Mouse (Mus musculus) midbrain, embryonic 16.5 days (tissue): Measurements from ENCODE around the gene Gfm2. TPM values are rescaled to one million over a fixed set of nuclear protein-coding genes. Genes with fewer than 3 reads are reported as not detected.
A peak's percentile ranks its signal among the peaks of the same experiment; 100 is the strongest.

ENCODE experiments used
- ATAC-seq: fragments of 200-750 bp; cut with Nextera tagmentation; 2 replicates; pipeline ENCODE4 v1.8.0; 2017; ENCODE audit warnings: moderate TSS enrichment
- H3K27ac ChIP-seq: fragments of 300-500 bp; sonication (generic); 2 replicates; pipeline ENCODE4 v1.5.1; 2014; ENCODE audit warnings: mild to moderate bottlenecking, low read length, mixed read lengths
- H3K27me3 ChIP-seq: fragments of 300-500 bp; sonication (generic); 2 replicates; pipeline ENCODE4 v1.6.1; 2014; ENCODE audit warnings: low read depth, low read length, mixed read lengths; ENCODE audit not compliant: control insufficient read depth, insufficient read depth
- H3K36me3 ChIP-seq: fragments of 300-500 bp; sonication (generic); 2 replicates; pipeline ENCODE4 v1.6.1; 2014; ENCODE audit warnings: mild to moderate bottlenecking, low read length, moderate library complexity, mixed read lengths; ENCODE audit not compliant: control insufficient read depth, insufficient read depth
- H3K4me1 ChIP-seq: fragments of 300-500 bp; sonication (generic); 2 replicates; pipeline ENCODE4 v1.6.1; 2014; ENCODE audit warnings: mild to moderate bottlenecking, low read length, mixed read lengths; ENCODE audit not compliant: control insufficient read depth, insufficient read depth
- H3K4me2 ChIP-seq: fragments of 300-500 bp; sonication (generic); 2 replicates; pipeline ENCODE4 v1.6.1; 2014; ENCODE audit warnings: mild to moderate bottlenecking, low read length, mixed read lengths
- H3K4me3 ChIP-seq: fragments of 300-500 bp; sonication (generic); 2 replicates; pipeline ENCODE4 v1.5.1; 2014; ENCODE audit warnings: low read depth, mild to moderate bottlenecking, low read length, moderate library complexity, mixed read lengths
- H3K9ac ChIP-seq: fragments of 300-500 bp; sonication (generic); 2 replicates; pipeline ENCODE4 v1.6.1; 2014; ENCODE audit warnings: low read depth, low read length, mixed read lengths
- H3K9me3 ChIP-seq: fragments of 300-500 bp; sonication (generic); replicated peaks from 2 replicates; pipeline ENCODE4 v1.6.1; 2014; ENCODE audit warnings: mild to moderate bottlenecking, low read length, mixed read lengths; ENCODE audit not compliant: control insufficient read depth, poor library complexity, severe bottlenecking
- whole genome bisulfite sequencing: fragments of 180-500 bp; shearing (Covaris S2); extraction: QIAGEN DNeasy Blood & Tissue Kit; methylation state at CpG from one replicate; pipeline ENCODE4 v1.1.7; 2014; 5-methylcytosine and 5-hydroxymethylcytosine counted together
- polyA plus RNA-seq: library from polyadenylated mRNA; unstranded; fragments of >200 nt; fragmentation: Nextera tagmentation; extraction: Ambion mirVana; gene quantifications from 2 replicates; pipeline ENCODE4 v1.2.1, GENCODE M21; 2015

Gfm2 gene
- polyA plus RNA-seq, 1 experiment from 2014 or later: 30.1 TPM

DNA sequence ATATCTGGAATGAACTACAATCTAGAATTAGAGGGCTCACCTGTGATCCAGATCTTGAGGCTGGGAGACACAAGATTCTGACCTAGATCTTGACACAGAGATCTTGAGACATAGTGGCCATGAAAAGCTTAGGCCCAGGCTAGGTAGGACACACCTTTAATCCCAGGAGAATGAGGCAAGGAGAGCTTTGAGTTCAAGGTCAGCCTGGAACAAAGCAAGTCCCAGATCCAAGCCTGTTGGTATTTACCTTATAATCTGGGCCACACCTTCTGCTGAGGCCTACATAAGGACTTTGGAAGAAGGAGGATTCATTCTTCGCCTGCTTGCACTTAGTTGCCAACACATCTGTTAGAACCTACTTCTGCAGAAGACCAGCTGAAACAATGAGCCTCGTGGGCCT, 61.4 kb downstream of the Gfm2 start:
- Histone ChIP-seq H3K4me1 (no peaks in the 10 kb centered on the region; the same call in 1 of the 2 replicates), H3K4me2 (no peak overlapping the region), H3K27ac (no peak overlapping the region), H3K9ac (no peak overlapping the region), H3K36me3 (no peaks in the 10 kb centered on the region), H3K4me3 (no peak overlapping the region), H3K9me3 (no peaks in the 10 kb centered on the region), H3K27me3 (no peaks in the 10 kb centered on the region)
- WGBS: 85% methylated on average over 2 of the region's 2 CpGs
- ATAC-seq: no peak

GRCm38 (mm10) chr13:97201076-97201475, 63.3 kb downstream of the Gfm2 start:
- H3K27ac ChIP-seq: no peak overlapping the region
- H3K27me3 ChIP-seq: no peaks in the 10 kb centered on the region
- no peak overlapping the region for H3K9ac ChIP-seq
- no peak for ATAC-seq
- no peaks in the 10 kb centered on the region for H3K36me3 ChIP-seq
- no peak overlapping the region for H3K4me3 ChIP-seq
- H3K4me2 ChIP-seq: no peak overlapping the region
- no peaks in the 10 kb centered on the region for H3K9me3 ChIP-seq
- WGBS: 70% methylated on average over 7 of the region's 7 CpGs
- H3K4me1 ChIP-seq: peaks cover 3% of the 10 kb centered on the region; the same call in 1 of the 2 replicates

- Histone ChIP-seq H3K9ac (no peak overlapping the region), H3K27me3 (no peaks in the 10 kb centered on the region), H3K27ac (no peak overlapping the region), H3K9me3 (no peaks in the 10 kb centered on the region), H3K4me3 (no peak overlapping the region), H3K4me1 (peaks cover 3% of the 10 kb centered on the region; the same call in 1 of the 2 replicates), H3K36me3 (no peaks in the 10 kb centered on the region), H3K4me2 (no peak overlapping the region)
- WGBS: 79% methylated on average over 4 of the region's 4 CpGs
- ATAC-seq: no peak
These were observed 64.2 kb downstream of the Gfm2 start for GRCm38 (mm10) chr13:97201896-97202295.

- no peak overlapping the region for H3K9ac ChIP-seq
- no peak overlapping the region for H3K27ac ChIP-seq
- peak; percentile 80 for ATAC-seq
- H3K4me2 ChIP-seq: peak overlapping the region; percentile 59
- H3K4me3 ChIP-seq: peak overlapping the region; percentile 28
- 0 out of 2 replicates have a peak, but pooled peaks cover 2% of the 10 kb centered on the region for H3K9me3 ChIP-seq
- H3K4me1 ChIP-seq: peaks cover 3% of the 10 kb centered on the region; the same call in 1 of the 2 replicates
- WGBS: 10% methylated on average over 18 of the region's 18 CpGs
- no peaks in the 10 kb centered on the region for H3K27me3 ChIP-seq
- H3K36me3 ChIP-seq: no peaks in the 10 kb centered on the region
These were observed 67.4 kb downstream of the Gfm2 start for GRCm38 (mm10) chr13:97205052-97205701.

DNA sequence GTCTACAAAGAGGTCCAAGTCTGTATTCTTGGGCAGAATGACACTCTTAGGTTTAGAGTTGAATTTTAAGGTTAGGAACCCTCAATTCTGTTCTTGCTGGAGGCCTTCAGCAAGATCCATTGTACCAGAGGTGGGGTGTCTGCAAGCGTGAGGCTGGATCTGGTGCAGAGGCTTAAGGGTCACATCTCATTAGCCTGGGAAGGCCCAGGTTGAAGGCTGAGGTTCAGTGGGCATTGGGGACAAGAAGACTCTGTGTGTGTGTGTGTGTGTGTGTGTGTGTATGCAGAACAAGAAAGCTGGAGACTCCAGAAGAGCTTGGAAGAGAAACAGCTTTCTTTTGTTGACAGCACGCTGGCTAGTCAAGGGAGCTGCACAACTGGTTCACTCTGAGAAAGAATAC, 68.3 kb downstream of the Gfm2 start:
- Histone ChIP-seq H3K36me3 (no peaks in the 10 kb centered on the region), H3K4me1 (peaks cover 3% of the 10 kb centered on the region; the same call in 1 of the 2 replicates), H3K4me3 (no peak overlapping the region), H3K4me2 (no peak overlapping the region), H3K9me3 (0 out of 2 replicates have a peak, but pooled peaks cover 4% of the 10 kb centered on the region), H3K9ac (no peak overlapping the region), H3K27me3 (no peaks in the 10 kb centered on the region), H3K27ac (no peak overlapping the region)
- 87% methylated on average over 2 of the region's 2 CpGs for WGBS
- no peak for ATAC-seq

DNA sequence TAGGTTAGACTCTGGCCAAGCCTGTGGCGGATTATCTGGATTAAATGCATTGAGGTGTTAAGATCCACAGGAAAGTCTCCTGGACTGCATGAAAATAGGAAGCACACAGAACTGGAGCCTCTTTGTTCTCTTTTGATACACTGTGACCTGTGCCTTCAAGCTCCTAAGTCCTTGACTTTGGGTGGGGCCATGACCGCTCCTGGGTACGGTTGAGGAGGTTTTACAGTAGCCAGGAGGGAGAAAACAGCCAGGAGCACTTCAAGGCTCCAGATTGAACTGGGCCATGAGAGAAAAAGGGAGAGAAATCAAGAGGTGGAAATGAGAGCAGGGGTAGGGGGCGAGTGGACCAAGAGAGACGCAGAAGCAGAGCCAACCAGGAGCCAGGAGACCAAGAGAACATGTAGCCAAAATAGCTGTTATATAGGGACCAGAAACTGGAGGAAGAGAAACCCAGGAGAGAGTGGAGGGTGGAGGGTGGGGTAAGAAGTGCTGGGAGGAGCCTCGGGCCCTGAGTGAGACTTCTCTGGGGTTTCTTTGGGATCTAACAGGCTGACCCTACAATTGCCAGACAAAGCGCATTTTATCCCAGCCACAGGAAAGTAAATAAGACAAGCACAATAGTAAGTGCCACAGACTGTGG, 69.9 kb downstream of the Gfm2 start:
- Histone ChIP-seq H3K4me1 (peaks cover 3% of the 10 kb centered on the region; the same call in 1 of the 2 replicates), H3K27me3 (no peaks in the 10 kb centered on the region), H3K27ac (no peak overlapping the region), H3K4me3 (no peak overlapping the region), H3K36me3 (no peaks in the 10 kb centered on the region), H3K4me2 (no peak overlapping the region), H3K9ac (no peak overlapping the region), H3K9me3 (0 out of 2 replicates have a peak, but pooled peaks cover 4% of the 10 kb centered on the region)
- no peak for ATAC-seq
- 79% methylated on average over 7 of the region's 7 CpGs for WGBS

DNA sequence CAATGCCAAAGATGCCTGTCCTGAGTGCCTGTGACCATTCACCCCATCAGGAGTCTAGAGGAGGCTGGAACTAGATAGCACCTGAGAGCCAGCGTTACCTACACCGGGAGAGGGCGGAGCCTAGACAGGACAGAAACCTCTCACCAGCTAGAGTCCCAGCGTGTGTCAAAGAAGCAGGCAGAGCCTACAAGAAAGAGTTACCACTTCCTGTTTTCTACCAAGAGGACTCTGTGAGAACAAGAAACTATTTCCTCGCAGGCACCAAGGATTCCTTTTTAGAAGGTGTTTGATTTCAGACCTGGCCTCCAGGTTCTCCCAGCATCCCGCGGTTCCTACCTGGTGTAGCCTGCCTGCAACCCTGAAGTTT, 70.4 kb downstream of the Gfm2 start:
- Histone ChIP-seq H3K27me3 (no peaks in the 10 kb centered on the region), H3K9ac (no peak overlapping the region), H3K9me3 (0 out of 2 replicates have a peak, but pooled peaks cover 4% of the 10 kb centered on the region), H3K27ac (no peak overlapping the region), H3K4me1 (peaks cover 3% of the 10 kb centered on the region; the same call in 1 of the 2 replicates), H3K4me2 (no peak overlapping the region), H3K4me3 (no peak overlapping the region), H3K36me3 (no peaks in the 10 kb centered on the region)
- WGBS: 70% methylated on average over 7 of the region's 7 CpGs
- no peak for ATAC-seq

DNA sequence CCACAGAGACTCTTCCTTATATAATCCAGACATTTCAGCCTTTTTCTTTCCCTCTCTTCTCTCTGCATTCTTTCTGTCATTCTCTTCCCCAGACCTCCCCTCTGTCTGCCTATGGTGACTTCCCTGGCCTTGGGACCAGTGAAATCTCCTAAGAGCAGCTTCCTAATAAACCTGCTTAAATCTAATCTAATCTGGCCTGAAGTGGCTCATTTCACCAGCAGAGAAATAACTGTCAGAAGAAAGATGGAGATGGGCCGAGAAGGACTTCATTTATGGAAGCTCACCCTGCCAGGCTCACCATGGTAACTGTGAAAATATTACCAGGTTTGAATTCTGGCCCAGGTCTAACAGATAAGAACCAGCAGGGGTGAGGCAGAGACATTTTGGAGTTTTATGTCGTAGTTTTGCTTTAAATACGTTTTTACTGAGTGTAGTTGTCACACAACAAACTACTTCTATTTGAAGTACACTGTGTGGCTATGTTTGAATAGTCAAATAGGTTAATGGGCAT, 70.8 kb downstream of the Gfm2 start:
- H3K4me2 ChIP-seq: no peak overlapping the region
- no peak overlapping the region for H3K4me3 ChIP-seq
- no peak overlapping the region for H3K27ac ChIP-seq
- no peak for ATAC-seq
- no peak overlapping the region for H3K9ac ChIP-seq
- H3K4me1 ChIP-seq: peaks cover 3% of the 10 kb centered on the region; the same call in 1 of the 2 replicates
- H3K9me3 ChIP-seq: 0 out of 2 replicates have a peak, but pooled peaks cover 4% of the 10 kb centered on the region
- H3K36me3 ChIP-seq: no peaks in the 10 kb centered on the region
- WGBS: 65% methylated on average over 3 of the region's 3 CpGs
- H3K27me3 ChIP-seq: no peaks in the 10 kb centered on the region
